Mouse (Mus musculus) c-Kit-positive CD71-positive TER-119-negative erythroid progenitor cells, embryonic 14.5 days (primary cell): ENCODE measurements around the gene Ndufa9.
A peak's percentile ranks its signal among the peaks of the same experiment; 100 is the strongest.

ENCODE experiments used
- DNase-seq: peaks from one replicate; pipeline ENCODE4 v3.0.0-alpha.2; 2013; ENCODE audit warnings: low read depth

Gene Ndufa9

DNA sequence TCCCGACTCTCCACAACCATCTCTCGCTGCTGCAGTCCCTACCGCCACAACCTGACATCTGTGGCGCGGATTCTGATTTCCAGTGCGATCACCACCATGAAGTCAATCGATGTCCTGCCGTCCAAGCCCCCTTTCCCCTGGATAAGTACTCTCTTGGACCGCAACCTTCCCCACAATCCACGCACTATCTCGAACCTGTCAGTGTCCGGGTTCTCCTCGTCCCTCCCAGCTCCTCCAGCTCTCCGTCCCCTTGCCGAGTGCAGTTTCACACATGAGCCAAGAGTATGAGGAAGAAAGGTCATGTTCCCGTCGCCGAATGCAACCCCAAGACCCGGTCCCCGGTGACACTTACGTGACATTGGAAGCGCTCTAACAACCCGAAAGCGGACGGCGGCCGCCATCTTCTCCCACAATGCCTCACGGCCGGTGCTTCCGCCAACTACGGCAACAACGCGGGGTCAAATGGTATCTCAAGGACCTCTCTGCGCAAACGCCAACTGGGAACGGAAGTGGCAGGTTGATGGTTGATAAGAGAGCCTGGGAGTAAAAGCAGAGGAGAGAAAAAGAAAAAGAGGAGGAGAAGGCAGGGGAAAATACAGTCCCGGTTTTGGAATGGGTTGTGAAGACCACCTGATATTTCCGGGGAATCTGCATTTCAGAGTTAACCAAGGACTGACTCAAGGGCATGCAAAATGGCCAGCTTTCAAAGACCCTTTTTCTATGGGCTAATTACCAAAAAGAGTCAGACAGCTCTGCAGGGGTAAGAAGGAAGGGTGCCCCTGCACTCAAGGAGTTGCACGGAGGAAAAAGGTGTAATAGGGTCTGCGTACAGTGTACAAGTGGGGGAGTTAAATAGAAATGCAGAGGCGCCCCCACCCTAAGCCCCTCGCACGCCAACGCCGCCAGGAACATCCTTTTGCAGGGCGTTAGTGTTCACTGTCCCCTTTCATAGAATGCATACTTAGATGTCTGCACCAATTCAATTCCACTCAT is at the start of gene Ndufa9:
Ndufa9 (minus strand) TSS at position 425 of the 993 bp plus-strand sequence.
- peak; percentile 92 for DNase-seq

DNA sequence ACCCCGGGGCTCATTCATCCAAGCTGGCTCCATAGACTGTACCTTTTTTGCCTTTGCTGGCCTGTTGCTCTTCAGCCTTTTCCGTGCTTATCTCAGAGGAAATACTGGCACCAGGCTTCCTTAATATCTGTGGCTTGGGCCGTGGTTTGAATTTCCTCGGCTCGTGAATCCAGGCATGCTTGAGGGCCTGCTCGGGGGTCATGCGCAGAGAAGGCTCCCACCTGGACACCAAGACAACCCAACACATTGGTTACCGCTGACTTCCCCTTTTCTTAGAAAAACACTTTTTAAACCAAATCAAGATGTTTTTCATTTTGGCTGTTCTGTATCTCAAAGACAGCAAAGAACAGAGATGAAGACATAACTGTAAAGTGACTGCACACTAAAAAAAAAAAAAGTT is 28.2 kb upstream of the Ndufa9 start:
- DNase-seq = no peak

DNA sequence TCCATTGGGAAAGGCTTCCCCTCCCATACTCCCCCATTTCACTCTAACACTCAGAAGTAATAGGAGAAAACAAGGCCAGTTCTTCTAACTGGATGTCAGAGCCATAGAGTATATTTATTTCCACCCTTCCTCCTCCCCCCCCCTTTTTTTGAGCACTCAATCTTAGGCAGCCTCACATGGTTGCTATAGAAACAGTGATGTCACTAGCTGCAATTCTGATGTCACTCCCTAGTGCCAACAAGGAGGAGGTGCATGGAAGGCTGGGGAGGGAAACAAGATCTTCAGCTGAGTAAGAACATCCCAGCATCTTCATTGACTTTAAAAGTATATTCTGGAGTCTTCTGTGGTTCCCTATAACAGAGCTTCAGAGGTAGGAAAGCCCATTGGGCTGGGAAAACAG is 3.9 kb upstream of the Ndufa9 start, which contains the start of gene Akap3:
Akap3 (plus strand) TSS at position 218 of the 400 bp plus-strand sequence.
- no peak for DNase-seq

DNA sequence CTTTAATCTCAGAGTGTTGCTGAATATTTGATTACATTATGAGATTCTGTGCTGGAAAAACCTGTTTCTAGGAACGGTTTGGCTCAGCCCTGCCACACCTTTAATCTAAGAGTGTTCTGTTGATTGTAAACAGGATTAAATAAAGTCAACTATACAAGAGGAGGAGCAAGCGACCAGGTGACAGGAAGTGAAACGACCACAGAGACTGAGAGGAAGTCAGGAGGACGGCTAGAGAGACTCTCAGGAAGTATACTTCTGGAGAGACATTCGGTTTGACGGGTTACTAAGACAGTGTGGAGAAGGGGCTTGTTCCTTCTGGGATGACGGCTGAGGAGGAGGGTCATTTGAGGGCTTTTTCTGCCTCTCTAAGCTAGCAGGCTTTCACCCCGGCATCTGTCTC is 12.3 kb downstream of the Ndufa9 start:
- DNase-seq = no peak

DNA sequence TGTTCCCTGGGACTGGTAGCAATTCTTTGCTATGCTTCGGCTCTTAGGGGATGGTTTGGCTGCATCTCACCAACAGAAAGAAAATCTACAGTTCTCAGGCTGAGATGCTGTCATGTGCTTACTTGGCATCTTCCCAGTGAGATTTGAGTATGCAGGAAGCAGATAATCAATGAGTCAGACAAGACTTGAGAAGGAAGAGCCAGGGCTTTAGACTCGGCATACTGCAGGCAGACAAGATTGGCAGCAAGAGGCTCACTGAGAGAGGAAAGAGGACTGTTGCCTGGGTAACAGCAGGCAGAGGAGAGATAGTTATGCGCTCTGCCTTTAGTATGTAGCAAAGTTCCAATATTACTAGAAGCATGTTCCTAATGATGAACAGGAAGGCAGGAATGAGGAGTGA is 25.8 kb downstream of the Ndufa9 start:
- DNase-seq = no peak

DNA sequence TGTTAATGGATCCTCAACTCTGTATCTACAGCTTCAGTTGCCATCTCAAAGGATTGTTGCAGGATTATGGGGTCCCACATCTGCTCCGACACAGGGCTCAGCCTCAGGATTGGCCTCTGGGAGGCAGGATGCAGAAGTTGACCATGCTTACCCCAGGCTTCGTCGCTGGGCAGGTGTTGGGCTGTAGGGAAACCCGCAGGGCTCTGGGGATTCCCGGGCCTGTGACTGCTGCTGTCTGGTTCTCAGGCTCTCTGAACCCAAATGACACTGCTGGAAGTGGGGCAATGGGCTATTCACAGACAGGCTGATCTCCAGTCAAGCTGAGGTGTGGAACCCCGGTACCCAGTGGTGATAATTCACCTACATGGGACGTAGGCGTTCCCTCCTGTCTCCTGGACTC is 32.6 kb downstream of the Ndufa9 start:
- DNase-seq = no peak

DNA sequence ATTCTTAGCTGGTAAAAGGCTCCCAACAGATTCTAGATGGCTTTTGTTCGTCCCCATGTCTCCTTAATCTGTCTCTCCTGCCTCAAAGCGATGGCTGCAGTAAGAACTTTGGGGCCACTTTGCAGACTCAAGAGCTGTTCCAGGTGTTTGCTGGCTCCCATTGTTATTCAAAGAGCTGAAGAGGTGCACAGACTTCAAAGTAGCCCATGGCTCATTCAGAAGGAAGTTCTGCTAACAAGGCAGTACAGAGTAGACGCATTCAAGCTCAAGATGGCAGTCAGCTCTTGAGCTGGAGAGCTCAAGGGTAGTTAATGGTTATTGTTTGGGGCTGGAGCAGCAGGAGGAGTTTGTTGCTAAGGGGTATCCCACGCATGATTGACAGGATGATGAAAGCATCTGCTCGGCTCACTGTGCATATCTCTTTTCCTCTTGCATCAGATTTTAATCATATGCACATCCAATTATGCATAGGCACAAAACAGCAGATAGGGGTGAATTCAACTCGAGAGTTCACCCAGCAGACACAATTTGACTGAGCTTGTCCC is 33.7 kb downstream of the Ndufa9 start:
- DNase-seq = no peak

DNA sequence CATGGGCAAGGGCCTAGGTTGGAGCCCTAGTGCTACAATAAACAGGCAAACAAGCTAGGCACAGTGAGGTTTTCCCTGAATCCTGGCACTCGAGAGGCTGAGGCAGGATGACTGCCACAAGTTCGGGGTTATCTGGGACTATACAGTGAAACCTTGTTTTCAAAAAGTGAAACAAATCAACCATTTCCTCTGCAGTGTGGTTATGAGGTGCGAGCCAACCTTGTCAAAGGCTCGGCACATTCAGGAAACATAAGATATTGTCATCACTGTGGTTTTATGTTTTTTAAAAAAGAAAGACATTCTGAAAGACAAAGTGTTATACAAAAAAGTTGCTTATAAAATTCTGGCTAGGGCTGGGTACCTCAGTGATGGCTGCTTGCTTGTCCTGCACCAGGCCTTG is 37.5 kb downstream of the Ndufa9 start:
- no peak for DNase-seq

DNA sequence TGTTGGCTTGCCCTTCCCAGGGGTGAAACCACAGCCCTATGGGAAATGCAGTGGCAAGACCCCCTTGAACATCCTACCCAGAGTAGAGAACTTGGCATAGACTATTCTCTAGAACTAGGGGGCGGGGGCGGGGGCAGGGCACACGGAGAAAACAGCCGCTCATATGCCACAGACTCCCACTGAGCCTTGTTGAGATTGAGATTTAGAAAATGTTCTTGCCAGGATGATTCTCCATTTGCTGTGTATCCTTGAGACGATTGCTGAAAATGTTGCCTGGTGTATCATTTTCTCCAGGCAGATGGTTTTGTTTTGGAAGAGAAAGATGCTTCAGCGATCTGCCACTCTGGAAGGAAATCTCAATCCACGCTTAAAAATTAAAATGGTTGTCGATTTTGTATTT is 40.4 kb downstream of the Ndufa9 start:
- DNase-seq = no peak

DNA sequence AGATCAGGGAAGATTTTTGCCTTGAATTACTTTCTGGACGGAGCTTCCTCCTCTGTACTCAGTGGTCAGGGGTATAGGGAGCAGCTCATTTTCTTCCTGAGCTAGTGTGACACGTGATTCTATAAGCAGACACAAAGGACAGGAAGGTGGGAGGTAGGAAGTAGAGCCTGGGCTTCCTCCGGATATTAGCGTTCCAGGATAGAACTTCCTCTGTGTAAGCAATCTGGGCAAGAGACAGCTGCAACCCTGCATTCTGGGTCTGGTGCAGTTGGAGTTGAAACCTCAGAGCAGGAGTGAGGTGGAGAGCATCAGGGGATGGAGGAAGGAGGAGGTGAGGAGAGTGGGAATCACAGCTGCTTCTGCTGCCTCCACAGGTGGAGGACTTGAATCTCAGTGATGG is 40.8 kb downstream of the Ndufa9 start:
- DNase-seq = no peak

DNA sequence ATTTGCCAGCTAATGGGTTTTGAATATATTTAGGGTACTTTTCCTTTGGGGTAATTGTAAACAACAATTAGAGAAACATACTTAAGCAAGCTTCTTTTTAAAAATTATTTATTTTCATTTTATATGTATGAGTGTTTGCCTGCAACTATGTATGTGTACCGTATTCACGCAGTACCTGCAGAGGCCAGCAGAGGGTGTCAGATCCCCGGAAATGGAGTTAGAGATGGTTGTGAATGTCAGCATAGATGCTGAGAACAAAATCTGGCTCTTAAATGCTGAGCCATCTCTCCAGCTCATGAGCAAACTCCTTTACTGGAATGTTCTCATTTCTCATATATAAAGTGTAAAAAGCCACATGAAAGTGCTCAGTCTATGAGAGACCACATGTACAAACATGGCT is 42.2 kb downstream of the Ndufa9 start:
- DNase-seq = peak; percentile 16

DNA sequence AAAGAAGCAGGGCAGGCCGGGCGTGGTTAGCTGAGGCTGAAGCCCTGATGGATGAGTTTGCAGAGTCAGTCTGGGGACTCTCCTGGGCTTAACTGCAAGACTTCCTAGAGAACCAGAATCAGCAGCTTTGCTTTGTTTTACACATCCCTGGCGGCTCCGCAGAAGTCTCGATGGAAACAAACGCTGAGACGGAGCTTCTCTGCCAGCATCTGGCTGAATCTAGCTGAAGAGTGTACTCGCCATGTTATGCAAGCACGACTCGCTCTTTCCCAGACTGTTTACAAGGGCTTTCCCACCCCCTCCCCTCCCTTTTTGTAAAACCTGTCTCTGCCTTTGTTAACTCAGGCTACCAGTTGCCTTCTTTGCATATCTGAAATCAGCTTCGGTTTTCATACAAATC is 46.0 kb downstream of the Ndufa9 start:
- no peak for DNase-seq

DNA sequence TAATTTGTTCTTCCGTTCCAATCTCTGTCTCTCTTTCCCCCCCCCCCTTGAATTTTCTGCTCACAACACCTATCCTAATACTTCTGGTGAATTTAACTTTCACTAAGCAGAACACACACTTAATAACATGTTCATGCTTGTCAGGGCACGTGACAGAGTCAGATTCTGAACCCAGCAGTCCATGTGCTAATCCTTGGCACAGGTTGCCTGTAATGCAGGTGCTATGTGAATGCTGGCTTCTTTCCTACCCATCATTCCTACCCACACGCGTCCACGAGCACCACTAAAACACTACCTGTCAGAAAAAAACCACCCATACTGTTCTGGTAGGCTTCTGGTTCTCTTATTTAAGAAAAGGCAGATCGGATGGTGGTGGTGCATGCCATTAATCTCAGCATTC is 54.2 kb downstream of the Ndufa9 start:
- DNase-seq = no peak

DNA sequence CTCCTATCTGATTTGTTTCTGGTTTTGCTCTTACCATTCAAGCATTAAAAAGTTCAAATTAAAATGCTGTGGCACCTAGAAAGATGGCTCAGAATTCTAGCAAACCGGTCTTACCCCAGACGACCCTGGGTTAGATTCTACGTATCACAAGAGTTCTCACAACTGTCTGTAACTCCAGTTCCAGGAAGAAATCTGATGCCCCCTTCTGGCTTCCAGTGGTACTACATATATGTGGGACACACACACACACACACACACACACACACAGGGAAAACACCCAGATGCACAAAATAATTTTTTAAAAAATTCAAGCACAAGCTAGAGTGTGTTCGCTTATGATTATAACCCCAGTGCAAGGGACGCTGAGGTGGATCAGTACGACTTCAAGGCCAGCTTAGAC is 55.2 kb downstream of the Ndufa9 start:
- DNase-seq = no peak

DNA sequence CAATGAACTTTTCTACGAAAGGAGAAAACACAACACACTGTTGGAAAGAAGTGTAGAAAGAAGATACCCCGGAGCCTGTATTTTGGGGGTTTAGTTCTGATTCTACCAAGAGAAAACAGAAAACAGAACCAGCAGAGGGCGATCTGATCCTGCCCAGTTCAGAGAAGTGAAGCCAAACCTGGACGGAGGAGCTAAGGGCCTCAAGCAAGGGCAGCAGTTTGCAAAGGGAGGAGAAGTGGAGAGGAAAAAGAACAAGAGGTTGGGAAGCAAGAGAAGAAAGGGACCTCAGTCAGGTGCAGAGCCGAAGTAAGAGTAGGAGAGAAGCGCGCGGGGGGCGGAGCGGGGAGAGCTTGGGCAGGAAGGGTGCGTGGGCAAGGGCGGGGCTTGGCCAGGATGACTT is 57.0 kb downstream of the Ndufa9 start:
- DNase-seq = peak; percentile 22

DNA sequence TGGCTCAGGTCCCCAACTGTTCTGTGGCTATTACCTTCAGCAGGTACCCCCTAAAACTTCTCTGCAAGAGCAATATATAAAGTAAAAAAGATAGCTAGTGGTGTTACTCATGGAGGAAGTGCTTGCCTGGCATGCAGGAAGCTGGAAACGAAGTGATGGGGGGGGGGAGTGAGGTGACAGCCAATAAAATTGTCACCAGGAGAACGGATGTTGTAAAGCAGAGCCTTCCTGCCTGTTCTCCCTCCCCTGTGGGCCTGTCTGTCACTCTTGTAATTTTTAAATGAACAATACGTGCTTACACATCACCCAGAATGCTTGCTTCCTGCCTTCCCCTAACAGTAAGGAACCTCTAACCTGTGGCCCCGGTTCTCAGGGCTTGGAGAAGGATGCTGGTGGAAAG is 57.4 kb downstream of the Ndufa9 start:
- no peak for DNase-seq

DNA sequence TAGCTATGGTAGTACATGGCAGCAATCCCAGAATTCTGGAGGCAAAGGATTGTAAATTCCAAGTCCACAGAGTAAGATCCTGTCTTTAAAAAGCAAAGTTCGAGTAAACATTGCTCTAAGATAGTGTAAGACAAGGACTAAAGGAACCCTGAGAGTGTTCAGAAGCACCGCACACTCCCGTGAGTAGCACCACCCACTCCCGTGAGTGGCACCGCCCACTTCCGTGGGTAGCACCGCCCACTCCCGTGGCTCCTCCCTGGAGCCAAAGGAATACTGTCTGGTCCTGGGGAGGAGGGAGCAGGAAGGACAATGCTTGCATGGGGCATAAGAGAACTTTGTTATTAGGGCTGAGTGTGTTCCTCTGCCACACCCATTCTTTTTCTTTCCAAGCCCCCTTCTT is 60.1 kb downstream of the Ndufa9 start:
- no peak for DNase-seq

DNA sequence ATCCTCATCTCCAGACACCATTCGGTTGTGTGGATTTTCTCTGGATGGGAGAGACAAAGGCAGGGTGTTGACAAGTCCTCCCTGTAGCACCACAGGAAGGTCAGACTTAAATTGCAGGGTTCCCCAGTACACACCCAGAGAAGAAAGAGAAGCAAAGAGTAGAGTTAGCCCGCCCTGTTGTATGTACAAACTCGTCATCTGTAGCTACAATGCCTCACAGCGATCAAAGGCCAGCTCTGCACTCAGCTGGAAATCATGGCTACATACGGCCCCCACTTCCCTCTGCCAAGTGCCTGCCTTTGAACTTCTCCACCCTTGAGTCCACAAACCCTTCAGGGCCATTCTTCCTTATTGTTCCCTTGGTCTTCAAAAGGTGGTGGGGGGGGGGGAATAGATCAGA is 64.7 kb downstream of the Ndufa9 start:
- no peak for DNase-seq

DNA sequence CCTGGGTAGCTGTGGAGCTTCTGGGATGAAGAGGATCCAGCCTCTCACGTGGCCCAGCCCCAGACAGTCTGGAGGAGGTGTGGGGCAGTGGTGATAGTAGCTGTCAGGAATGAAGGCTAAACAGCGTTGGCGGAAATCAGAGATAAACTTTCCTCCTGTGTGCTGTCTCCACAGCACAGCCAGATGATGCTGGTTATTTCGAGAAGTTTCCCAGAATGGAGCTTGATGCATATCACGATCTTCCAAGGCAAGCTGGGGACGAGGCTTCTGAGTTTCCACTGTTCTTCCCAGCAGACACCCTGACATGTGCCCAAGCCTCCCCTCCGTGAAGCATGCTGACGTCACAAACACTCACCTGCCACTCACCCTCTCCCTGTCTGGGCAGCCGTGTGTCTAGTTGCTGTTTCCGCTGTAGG is 65.3 kb downstream of the Ndufa9 start:
- DNase-seq = no peak

DNA sequence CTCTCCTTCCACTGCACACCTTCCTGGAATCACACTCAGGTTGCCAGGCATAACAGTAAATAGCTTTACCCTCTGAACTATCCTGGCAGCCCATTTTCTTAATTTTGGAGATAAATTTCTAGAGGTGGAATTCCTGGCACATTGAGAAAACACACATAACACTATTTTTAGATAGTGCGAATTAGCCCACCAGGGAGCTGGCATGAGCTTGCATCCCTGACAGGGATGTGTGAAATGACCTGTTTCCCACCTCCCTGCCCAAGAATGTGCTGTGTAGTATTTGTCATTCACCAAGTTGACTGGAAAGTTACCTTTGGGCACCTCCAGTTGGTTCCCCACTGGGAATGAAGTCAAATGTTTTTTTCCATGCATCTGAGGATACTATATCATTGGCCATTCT is 65.9 kb downstream of the Ndufa9 start:
- no peak for DNase-seq

DNA sequence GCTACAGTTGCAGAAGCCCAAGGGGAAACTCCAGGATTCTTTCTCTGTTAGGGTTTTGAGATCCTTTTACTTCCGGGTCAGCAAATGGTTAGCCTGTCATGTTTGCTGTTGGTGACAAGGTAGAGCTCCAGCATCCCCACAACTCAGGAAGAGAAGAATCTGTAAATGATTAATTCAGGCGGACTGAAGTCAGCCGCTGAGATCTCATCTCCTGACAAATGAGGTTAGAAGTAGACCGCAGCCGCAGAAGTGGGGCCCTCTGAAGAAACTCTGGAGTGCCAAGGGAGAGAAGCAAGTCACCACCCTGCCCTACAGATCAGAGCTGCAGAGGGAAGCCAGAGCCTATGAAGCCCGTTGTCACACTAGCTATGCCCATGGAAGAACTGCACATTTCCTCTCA is 71.0 kb downstream of the Ndufa9 start:
- no peak for DNase-seq

DNA sequence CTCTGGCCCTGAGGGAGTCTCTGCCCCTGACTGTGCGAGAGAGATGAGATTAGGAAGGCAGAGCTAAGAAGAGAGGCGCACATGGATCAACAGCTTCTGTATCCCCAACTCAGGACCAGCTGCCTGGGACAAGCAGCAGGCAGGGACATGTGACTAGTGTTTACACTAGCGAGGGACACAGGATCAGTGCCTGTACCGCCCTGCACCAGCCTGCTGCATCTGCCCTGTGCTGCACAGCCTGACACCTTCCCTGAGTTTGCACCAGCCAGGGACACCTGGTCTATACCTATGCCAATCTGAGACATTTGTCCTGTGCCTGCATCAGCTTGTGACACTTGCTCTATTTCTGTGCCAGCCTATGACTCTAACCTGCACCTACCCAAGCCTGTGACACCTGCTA is 75.1 kb downstream of the Ndufa9 start:
- DNase-seq = no peak

DNA sequence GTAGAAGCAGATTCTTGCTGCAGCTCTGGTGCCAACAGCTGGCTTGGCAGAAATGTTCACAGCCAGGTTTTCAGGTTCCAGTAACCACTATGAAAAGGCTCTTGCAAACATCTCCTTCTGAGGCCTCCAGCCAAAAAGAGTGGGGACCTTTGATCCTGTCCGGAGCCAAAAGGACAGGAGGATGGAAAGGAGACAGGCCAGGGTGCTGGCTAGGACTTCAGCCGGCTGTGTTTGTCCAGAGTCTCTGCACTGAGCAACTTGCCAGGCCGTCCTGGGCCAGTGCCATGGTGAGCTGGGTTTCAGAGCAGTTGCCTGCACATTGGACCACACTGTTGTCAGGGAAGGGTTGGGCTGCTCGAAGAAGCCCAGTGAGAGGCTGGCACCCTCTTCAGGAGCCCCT is 76.6 kb downstream of the Ndufa9 start:
- DNase-seq = no peak
